Mouse (Mus musculus): ENCODE results near the gene Gpr37l1. TPM values are rescaled to one million over a fixed set of nuclear protein-coding genes. Genes with fewer than 3 reads are reported as not detected.
"Not testable (repeated sequence)": the region's sequence is repeated elsewhere in the genome, so short reads cannot be mapped to it uniquely, and the experiment has no call there.

Gpr37l1 gene
- total RNA-seq (2017), result not detected in 3 replicates

GRCm38 (mm10) chr1:135167435-135167834 is at the start of gene Gpr37l1:
Gene Gpr37l1 (minus strand): TSS chr1:135167681.
- ATAC-seq (replicated peaks; ENCODE audit: insufficient number of reproducible peaks, low FRiP score, low TSS enrichment, poor library complexity, severe bottlenecking), result no peak

- no peak for ATAC-seq (replicated peaks; ENCODE audit: insufficient number of reproducible peaks, low FRiP score, low TSS enrichment, poor library complexity, severe bottlenecking)
Observed at GRCm38 (mm10) chr1:135213772-135214640, 46.5 kb upstream of the Gpr37l1 start.

GRCm38 (mm10) chr1:135210421-135210820 is 42.9 kb upstream of the Gpr37l1 start:
- ATAC-seq (replicated peaks; ENCODE audit: insufficient number of reproducible peaks, low FRiP score, low TSS enrichment, poor library complexity, severe bottlenecking), result no peak

GRCm38 (mm10) chr1:135208716-135209115 is 41.2 kb upstream of the Gpr37l1 start:
- no peak for ATAC-seq (replicated peaks; ENCODE audit: insufficient number of reproducible peaks, low FRiP score, low TSS enrichment, poor library complexity, severe bottlenecking)

- no peak for ATAC-seq (replicated peaks; ENCODE audit: insufficient number of reproducible peaks, low FRiP score, low TSS enrichment, poor library complexity, severe bottlenecking)
Observed at GRCm38 (mm10) chr1:135206586-135207339, 39.3 kb upstream of the Gpr37l1 start.

GRCm38 (mm10) chr1:135205257-135205656 is 37.8 kb upstream of the Gpr37l1 start:
- no peak for ATAC-seq (replicated peaks; ENCODE audit: insufficient number of reproducible peaks, low FRiP score, low TSS enrichment, poor library complexity, severe bottlenecking)

GRCm38 (mm10) chr1:135204196-135205126 is 37.0 kb upstream of the Gpr37l1 start:
- no peak for ATAC-seq (replicated peaks; ENCODE audit: insufficient number of reproducible peaks, low FRiP score, low TSS enrichment, poor library complexity, severe bottlenecking)

- no peak for ATAC-seq (replicated peaks; ENCODE audit: insufficient number of reproducible peaks, low FRiP score, low TSS enrichment, poor library complexity, severe bottlenecking)
Observed at GRCm38 (mm10) chr1:135200400-135200799, 32.9 kb upstream of the Gpr37l1 start.

GRCm38 (mm10) chr1:135199014-135199819 is 31.7 kb upstream of the Gpr37l1 start:
- no peak for ATAC-seq (replicated peaks; ENCODE audit: insufficient number of reproducible peaks, low FRiP score, low TSS enrichment, poor library complexity, severe bottlenecking)

- no peak for ATAC-seq (replicated peaks; ENCODE audit: insufficient number of reproducible peaks, low FRiP score, low TSS enrichment, poor library complexity, severe bottlenecking)
Observed at GRCm38 (mm10) chr1:135198412-135198811, 30.9 kb upstream of the Gpr37l1 start.

GRCm38 (mm10) chr1:135195907-135196440 is 28.5 kb upstream of the Gpr37l1 start:
- ATAC-seq (replicated peaks; ENCODE audit: insufficient number of reproducible peaks, low FRiP score, low TSS enrichment, poor library complexity, severe bottlenecking), result no peak

GRCm38 (mm10) chr1:135194335-135194734 is 26.9 kb upstream of the Gpr37l1 start:
- not testable (repeated sequence) for ATAC-seq (replicated peaks; ENCODE audit: insufficient number of reproducible peaks, low FRiP score, low TSS enrichment, poor library complexity, severe bottlenecking)

- no peak for ATAC-seq (replicated peaks; ENCODE audit: insufficient number of reproducible peaks, low FRiP score, low TSS enrichment, poor library complexity, severe bottlenecking)
Observed at GRCm38 (mm10) chr1:135189186-135189585, 21.7 kb upstream of the Gpr37l1 start.

- ATAC-seq (replicated peaks; ENCODE audit: insufficient number of reproducible peaks, low FRiP score, low TSS enrichment, poor library complexity, severe bottlenecking), result no peak
Observed at GRCm38 (mm10) chr1:135188197-135188596, 20.7 kb upstream of the Gpr37l1 start.

- ATAC-seq (replicated peaks; ENCODE audit: insufficient number of reproducible peaks, low FRiP score, low TSS enrichment, poor library complexity, severe bottlenecking), result not testable (repeated sequence)
Observed at GRCm38 (mm10) chr1:135187016-135187415, 19.5 kb upstream of the Gpr37l1 start.

GRCm38 (mm10) chr1:135186427-135186826 is 18.9 kb upstream of the Gpr37l1 start:
- no peak for ATAC-seq (replicated peaks; ENCODE audit: insufficient number of reproducible peaks, low FRiP score, low TSS enrichment, poor library complexity, severe bottlenecking)

- ATAC-seq (replicated peaks; ENCODE audit: insufficient number of reproducible peaks, low FRiP score, low TSS enrichment, poor library complexity, severe bottlenecking), result no peak
Observed at GRCm38 (mm10) chr1:135185936-135186335, 18.5 kb upstream of the Gpr37l1 start.

All from monocyte, adult 5-6 weeks (primary cell).